Mouse (Mus musculus) kidney, embryonic 14.5 days (tissue): ENCODE data around the gene Sos2. TPM values are rescaled to one million over a fixed set of nuclear protein-coding genes. Genes with fewer than 3 reads are reported as not detected.

Experiments
- ATAC-seq: fragments of 200-750 bp; cut with Nextera tagmentation; 2 replicates; pipeline ENCODE4 v1.8.0; 2017; ENCODE audit warnings: moderate number of reproducible peaks, mild to moderate bottlenecking, moderate TSS enrichment, moderate library complexity; ENCODE audit not compliant: low FRiP score, low TSS enrichment
- H3K27ac ChIP-seq: fragments of 300-500 bp; sonication (generic); 2 replicates; pipeline ENCODE4 v1.5.1; 2014; ENCODE audit warnings: low read depth, mild to moderate bottlenecking, low read length, moderate library complexity, mixed read lengths
- H3K27me3 ChIP-seq: fragments of 300-500 bp; sonication (generic); 2 replicates; pipeline ENCODE4 v1.6.1; 2014; ENCODE audit warnings: mild to moderate bottlenecking, low read length; ENCODE audit not compliant: control insufficient read depth, insufficient read depth
- H3K36me3 ChIP-seq: fragments of 300-500 bp; sonication (generic); 2 replicates; pipeline ENCODE4 v1.6.1; 2014; ENCODE audit warnings: low read length, mixed read lengths; ENCODE audit not compliant: control insufficient read depth, insufficient read depth
- H3K4me1 ChIP-seq: fragments of 300-500 bp; sonication (generic); 2 replicates; pipeline ENCODE4 v1.6.1; 2014; ENCODE audit warnings: low read length, mixed read lengths; ENCODE audit not compliant: control insufficient read depth, insufficient read depth
- H3K4me2 ChIP-seq: fragments of 300-500 bp; sonication (generic); replicated peaks from 2 replicates; pipeline ENCODE4 v1.6.1; 2014; ENCODE audit warnings: low read depth, mild to moderate bottlenecking, low read length
- H3K4me3 ChIP-seq: fragments of 300-500 bp; sonication (generic); 2 replicates; pipeline ENCODE4 v1.5.1; 2014; ENCODE audit warnings: mild to moderate bottlenecking, low read length
- H3K9ac ChIP-seq: fragments of 300-500 bp; sonication (generic); 2 replicates; pipeline ENCODE4 v1.6.1; 2014; ENCODE audit warnings: low read depth, mild to moderate bottlenecking, low read length, moderate library complexity
- H3K9me3 ChIP-seq: fragments of 300-500 bp; sonication (generic); 2 replicates; pipeline ENCODE4 v1.6.1; 2016; ENCODE audit warnings: low read length; ENCODE audit not compliant: control insufficient read depth
- WGBS: fragments of 180-500 bp; shearing (Covaris S2); extraction: QIAGEN DNeasy Blood & Tissue Kit; methylation state at CpG from one replicate; pipeline ENCODE4 v1.1.7; 2014; 5-methylcytosine and 5-hydroxymethylcytosine counted together
- polyA plus RNA-seq: library from polyadenylated mRNA; unstranded; fragments of >200 nt; fragmentation: Nextera tagmentation; extraction: Ambion mirVana; gene quantifications from 2 replicates; pipeline ENCODE4 v1.2.1, GENCODE M21; 2014

Sos2 gene
- polyA plus RNA-seq: 12.0 and 12.9 TPM in 2 replicates

DNA sequence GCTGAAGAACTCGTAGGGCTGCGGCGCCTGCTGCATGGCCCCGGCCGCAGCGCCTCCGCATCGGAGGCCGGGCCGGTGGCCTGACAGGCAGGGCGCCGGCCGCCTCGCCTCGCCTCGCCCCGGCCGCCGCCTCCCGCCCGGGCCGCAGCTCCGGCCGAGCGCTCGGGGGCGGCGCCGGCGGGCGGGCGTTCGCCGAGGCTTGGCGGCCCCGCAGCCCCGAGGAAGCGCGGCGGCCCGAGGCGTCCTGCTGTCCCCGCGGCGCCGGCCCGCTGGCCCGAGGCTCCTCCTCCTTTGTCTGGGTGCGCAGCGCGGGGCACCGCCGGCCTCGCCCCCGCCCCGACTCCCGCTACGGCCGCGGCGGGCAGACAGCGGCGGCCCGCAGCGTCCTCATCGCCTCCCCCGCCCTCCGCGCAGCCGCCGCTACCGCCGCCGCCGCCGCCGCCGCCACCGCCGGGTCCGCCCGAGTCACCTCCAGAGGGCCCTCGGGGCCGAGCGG is at the start of gene Sos2:
Gene Sos2, minus strand, starts transcription at position 287 of the 496 bp plus-strand sequence.
- WGBS: 0% methylated on average over 34 of the region's 85 CpGs

DNA sequence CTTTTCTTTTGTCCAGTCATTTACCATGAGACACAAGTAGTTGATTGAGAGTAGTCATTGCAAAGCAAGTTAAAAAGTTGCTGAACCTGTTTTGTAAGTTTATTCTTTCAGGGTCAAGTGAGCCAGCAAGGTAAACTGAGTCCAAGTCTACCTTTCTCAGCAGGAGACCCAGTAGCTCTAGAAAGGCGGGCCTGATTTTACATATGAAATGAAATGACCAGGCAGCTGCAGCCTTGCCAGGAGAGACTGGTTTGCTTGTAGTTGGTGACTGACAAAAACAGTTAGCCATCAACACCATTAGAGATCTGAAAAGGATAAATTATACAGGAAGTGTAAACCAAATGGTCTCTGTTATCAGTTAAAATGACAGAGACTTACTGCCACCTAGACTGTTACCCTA is 48.7 kb upstream of the Sos2 start:
- Histone ChIP-seq H3K27me3 (no peaks in the 10 kb centered on the region), H3K27ac (no peak overlapping the region), H3K4me2 (no peak overlapping the region), H3K9me3 (no peaks in the 10 kb centered on the region), H3K9ac (no peak overlapping the region), H3K4me3 (no peak overlapping the region), H3K4me1 (0 out of 2 replicates have a peak, but pooled peaks cover 5% of the 10 kb centered on the region), H3K36me3 (no peaks in the 10 kb centered on the region)
- WGBS: 94% methylated on average over 1 of the region's 1 CpGs
- no peak for ATAC-seq

More for the DNA sequence above, at the start of gene Sos2:
- Histone ChIP-seq H3K4me1 (peaks cover 7% of the 10 kb centered on the region), H3K27me3 (no peaks in the 10 kb centered on the region), H3K9me3 (no peaks in the 10 kb centered on the region), H3K9ac (peak within 1 kb of the TSS; percentile 95), H3K4me3 (peak within 1 kb of the TSS; percentile 92), H3K27ac (peak within 1 kb of the TSS; percentile 97), H3K4me2 (peak within 1 kb of the TSS; percentile 64), H3K36me3 (no peaks in the 10 kb centered on the region)
- ATAC-seq: peak; percentile 89

DNA sequence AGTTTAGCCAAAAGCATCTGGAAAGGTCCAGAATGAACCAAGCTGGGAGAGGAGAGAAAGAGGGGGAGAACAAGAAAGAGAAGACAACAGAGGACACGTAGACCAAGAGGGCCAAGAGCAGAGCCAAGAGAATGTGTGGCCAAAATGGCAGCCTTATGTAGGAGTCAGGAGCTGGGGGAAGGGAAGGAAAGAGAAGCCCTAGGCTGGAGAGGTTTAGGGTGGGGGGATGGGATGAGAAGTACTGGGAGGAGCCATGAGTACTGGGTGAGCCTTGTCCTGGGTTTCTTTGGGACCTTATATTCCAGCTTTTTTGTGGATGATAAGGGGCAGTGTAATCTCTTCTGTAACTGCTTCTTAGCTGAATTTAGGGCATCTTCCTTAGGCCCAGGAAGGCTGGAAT is 47.6 kb upstream of the Sos2 start:
- 100% methylated on average over 1 of the region's 1 CpGs for WGBS
- no peaks in the 10 kb centered on the region for H3K9me3 ChIP-seq

DNA sequence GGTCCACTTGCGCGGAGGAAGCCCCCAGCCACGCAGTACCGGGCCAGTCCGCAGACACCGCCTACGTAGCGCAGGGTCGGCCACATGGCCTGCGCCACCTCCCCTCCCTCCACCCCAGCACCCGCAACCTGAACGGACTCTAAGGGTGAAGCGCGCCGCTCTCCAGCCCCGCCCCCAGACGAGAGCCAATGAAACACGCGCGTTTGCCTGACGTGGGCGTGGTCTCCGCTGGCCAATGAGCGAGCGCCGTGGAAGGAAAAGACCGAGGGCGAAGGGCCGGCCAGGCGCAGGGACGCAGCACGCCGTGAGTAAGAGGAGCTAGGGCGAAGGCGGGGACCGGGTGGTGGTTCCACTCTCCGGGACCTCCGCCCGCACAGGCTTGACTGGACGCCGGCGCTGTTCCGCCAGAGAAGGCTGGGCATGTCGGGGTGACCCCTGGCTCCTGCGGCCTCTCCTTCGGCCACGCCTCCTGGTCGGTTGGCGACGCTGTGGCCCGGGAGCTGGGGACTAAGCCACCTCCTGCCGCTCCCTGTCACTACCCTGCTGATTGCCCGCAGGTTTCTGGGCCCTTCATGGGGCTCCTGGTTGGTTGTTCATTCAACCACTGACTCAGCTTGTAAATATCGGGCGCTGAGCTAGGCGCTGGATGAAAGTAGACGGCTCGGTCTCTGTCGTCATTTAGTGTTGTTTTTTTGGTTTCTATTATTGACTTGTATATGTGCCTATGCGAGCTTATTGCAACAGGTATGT is 43.2 kb upstream of the Sos2 start, which contains the start of the genes L2hgdh and Atp5s:
Gene L2hgdh, minus strand, starts transcription at position 163 of the 750 bp plus-strand sequence.
Gene Atp5s, plus strand, starts transcription at position 240 of the 750 bp plus-strand sequence.
- WGBS: under 1% methylated on average over 60 of the region's 60 CpGs

More for the DNA sequence above, 47.6 kb upstream of the Sos2 start:
- no peak overlapping the region for H3K4me2 ChIP-seq
- H3K27me3 ChIP-seq: no peaks in the 10 kb centered on the region
- no peak overlapping the region for H3K27ac ChIP-seq
- H3K36me3 ChIP-seq: no peaks in the 10 kb centered on the region
- 0 out of 2 replicates have a peak, but pooled peaks cover 5% of the 10 kb centered on the region for H3K4me1 ChIP-seq
- no peak for ATAC-seq
- no peak overlapping the region for H3K9ac ChIP-seq
- H3K4me3 ChIP-seq: no peak overlapping the region

DNA sequence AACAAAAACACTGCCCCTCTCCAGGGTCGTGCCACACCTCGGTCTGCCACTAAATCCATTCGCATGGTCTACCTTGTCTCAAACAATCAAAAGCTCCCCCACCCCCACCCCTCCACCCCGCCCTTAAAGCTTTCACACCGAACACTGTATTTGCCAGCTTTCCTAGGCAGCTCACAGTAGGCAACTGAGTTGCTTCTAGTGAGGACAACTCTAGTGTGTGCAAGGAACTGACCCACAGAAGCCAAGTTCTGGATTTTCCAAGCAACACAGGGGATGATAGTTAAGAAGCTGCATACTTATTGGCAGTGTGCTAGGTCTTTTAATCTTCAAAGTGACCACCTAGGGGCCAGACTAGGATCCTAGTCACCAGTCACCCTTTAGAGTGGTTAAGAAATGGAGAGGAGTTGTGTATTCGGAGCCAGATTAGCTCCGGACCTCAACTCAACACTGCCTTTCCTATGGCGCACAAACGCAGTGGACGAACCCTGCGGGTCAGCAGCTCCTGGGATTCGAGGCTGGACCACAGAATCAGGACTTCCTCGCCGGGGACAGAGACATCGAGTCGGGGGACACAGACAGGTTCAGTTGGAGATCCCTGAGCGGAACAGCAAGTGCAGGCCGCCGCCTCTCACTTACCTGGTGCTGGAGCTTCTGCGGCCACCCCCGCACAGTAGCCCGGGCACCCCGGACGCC is 42.5 kb upstream of the Sos2 start:
- peak overlapping the region; percentile 94 for H3K4me2 ChIP-seq
- WGBS: 2% methylated on average over 24 of the region's 24 CpGs
- H3K27me3 ChIP-seq: no peaks in the 10 kb centered on the region
- H3K9me3 ChIP-seq: peaks cover 6% of the 10 kb centered on the region
- peak; percentile 7 for ATAC-seq
- peaks cover 12% of the 10 kb centered on the region for H3K4me1 ChIP-seq
- H3K9ac ChIP-seq: peak overlapping the region; percentile 66
- H3K36me3 ChIP-seq: peaks cover 5% of the 10 kb centered on the region; the same call in 1 of the 2 replicates
- H3K4me3 ChIP-seq: peak overlapping the region; percentile 79
- H3K27ac ChIP-seq: peak overlapping the region; percentile 42; the same call in 1 of the 2 replicates

More for the DNA sequence above, 43.2 kb upstream of the Sos2 start, which contains the start of the genes L2hgdh and Atp5s:
- peak within 1 kb of the TSS; percentile 94 for H3K4me2 ChIP-seq
- H3K27ac ChIP-seq: peak within 1 kb of the TSS; percentile 77
- peak; percentile 97 for ATAC-seq
- peak within 1 kb of the TSS; percentile 66 for H3K9ac ChIP-seq
- H3K27me3 ChIP-seq: no peaks in the 10 kb centered on the region
- H3K4me3 ChIP-seq: peak within 1 kb of the TSS; percentile 79
- peaks cover 12% of the 10 kb centered on the region for H3K4me1 ChIP-seq
- H3K9me3 ChIP-seq: no peaks in the 10 kb centered on the region
- peaks cover under 1% of the 10 kb centered on the region; the same call in 1 of the 2 replicates for H3K36me3 ChIP-seq

DNA sequence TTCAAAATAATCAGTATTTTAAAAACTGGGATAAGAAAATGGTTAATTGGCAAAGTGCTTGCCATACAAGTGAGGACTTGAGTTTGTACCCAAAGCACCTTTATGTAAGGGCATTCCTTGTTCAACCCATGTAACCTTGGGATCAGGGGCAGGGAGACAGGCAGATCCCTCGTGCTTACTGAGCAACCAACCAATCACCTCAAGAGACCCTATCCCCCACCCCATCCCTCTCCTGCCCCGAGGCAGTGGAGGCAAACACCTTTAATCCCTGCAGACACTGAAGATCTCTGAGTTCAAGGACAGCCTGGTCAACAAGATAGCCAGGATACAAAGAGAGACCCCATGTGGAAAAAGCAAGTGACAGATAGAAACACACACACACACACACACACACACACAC is 41.7 kb upstream of the Sos2 start:
- peaks cover 5% of the 10 kb centered on the region; the same call in 1 of the 2 replicates for H3K36me3 ChIP-seq
- H3K4me1 ChIP-seq: peaks cover 12% of the 10 kb centered on the region
- WGBS: 61% methylated on average over 2 of the region's 2 CpGs
- no peaks in the 10 kb centered on the region for H3K27me3 ChIP-seq
- ATAC-seq: no peak
- H3K4me3 ChIP-seq: peak overlapping the region; percentile 79
- no peak overlapping the region for H3K9ac ChIP-seq
- H3K27ac ChIP-seq: no peak overlapping the region
- no peak overlapping the region for H3K4me2 ChIP-seq
- peaks cover 9% of the 10 kb centered on the region for H3K9me3 ChIP-seq

DNA sequence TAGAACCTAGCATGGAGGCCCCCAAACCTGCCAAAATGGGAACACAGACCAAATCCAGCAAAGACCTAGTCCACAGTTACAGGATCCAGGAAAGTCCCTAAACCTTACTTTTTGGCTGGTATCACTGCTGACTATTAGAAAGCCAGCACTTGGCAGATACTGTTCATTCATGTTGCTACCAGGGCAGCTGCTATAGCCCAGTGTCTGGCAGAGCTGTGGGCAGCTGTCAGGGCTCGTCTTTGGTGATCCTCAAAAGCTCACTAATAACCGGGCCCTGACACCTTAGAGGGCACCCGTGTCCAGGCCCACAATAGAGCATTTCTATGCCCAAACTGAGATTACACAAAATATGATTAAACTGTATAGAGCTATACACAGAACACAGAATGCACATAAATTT is 41.2 kb upstream of the Sos2 start:
- WGBS: 92% methylated on average over 3 of the region's 3 CpGs
- Histone ChIP-seq H3K4me1 (peaks cover 12% of the 10 kb centered on the region), H3K9ac (no peak overlapping the region), H3K9me3 (peaks cover 9% of the 10 kb centered on the region), H3K36me3 (peaks cover 5% of the 10 kb centered on the region; the same call in 1 of the 2 replicates), H3K27ac (no peak overlapping the region), H3K27me3 (no peaks in the 10 kb centered on the region), H3K4me3 (no peak overlapping the region), H3K4me2 (no peak overlapping the region)
- ATAC-seq: no peak

DNA sequence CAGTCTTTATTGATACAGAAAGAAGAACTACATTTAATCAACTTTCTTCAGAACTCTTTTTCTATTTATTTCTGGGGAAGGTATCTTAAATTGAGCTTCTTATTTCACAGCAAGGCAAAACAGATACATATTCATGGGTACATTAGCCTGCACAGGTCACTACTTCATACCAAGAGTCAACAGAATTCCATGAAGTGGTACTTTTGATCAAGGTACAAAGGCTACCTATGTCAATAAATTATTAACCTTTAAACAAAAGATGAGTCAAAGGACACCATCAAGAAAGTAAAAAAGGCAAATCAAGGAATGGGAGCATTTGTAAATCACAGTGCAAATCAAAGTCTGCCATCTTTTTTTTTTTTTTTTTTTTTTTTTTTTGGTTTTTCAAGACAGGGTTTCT is 32.0 kb upstream of the Sos2 start:
- H3K4me3 ChIP-seq: no peak overlapping the region
- H3K4me1 ChIP-seq: no peaks in the 10 kb centered on the region
- H3K9ac ChIP-seq: no peak overlapping the region
- H3K27ac ChIP-seq: no peak overlapping the region
- ATAC-seq: no peak
- peaks cover 2% of the 10 kb centered on the region; the same call in 1 of the 2 replicates for H3K9me3 ChIP-seq
- peaks cover 3% of the 10 kb centered on the region; the same call in 1 of the 2 replicates for H3K36me3 ChIP-seq
- no peak overlapping the region for H3K4me2 ChIP-seq
- H3K27me3 ChIP-seq: no peaks in the 10 kb centered on the region
